Mouse (Mus musculus): Measurements from ENCODE around the gene Slc25a29.

Slc25a29 gene

GRCm38 (mm10) chr12:108834337-108834736, 1.3 kb downstream of the Slc25a29 start:
- no peak for DNase-seq (ENCODE audit: extremely low spot score)

- no peak for DNase-seq (ENCODE audit: extremely low spot score)
Measured at GRCm38 (mm10) chr12:108833408-108833807, 2.3 kb downstream of the Slc25a29 start.

- DNase-seq (ENCODE audit: extremely low spot score), result no peak
Measured at GRCm38 (mm10) chr12:108832851-108833250, 2.8 kb downstream of the Slc25a29 start.

- no peak for DNase-seq (ENCODE audit: extremely low spot score)
Measured at GRCm38 (mm10) chr12:108831966-108832643, 3.6 kb downstream of the Slc25a29 start.

GRCm38 (mm10) chr12:108830358-108830757, 5.3 kb downstream of the Slc25a29 start:
- no peak for DNase-seq (ENCODE audit: extremely low spot score)

- no peak for DNase-seq (ENCODE audit: extremely low spot score)
Measured at GRCm38 (mm10) chr12:108829636-108830035, 6.0 kb downstream of the Slc25a29 start.

GRCm38 (mm10) chr12:108827641-108828040, 8.0 kb downstream of the Slc25a29 start:
- DNase-seq (ENCODE audit: extremely low spot score), result no peak

- DNase-seq (ENCODE audit: extremely low spot score), result no peak
Measured at GRCm38 (mm10) chr12:108826958-108827535, 8.6 kb downstream of the Slc25a29 start.

GRCm38 (mm10) chr12:108826282-108826957, 9.3 kb downstream of the Slc25a29 start:
- no peak for DNase-seq (ENCODE audit: extremely low spot score)

- DNase-seq (ENCODE audit: extremely low spot score), result no peak
Measured at GRCm38 (mm10) chr12:108825561-108826224, 10.0 kb downstream of the Slc25a29 start.

GRCm38 (mm10) chr12:108824225-108824874, 11.3 kb downstream of the Slc25a29 start:
- no peak for DNase-seq (ENCODE audit: extremely low spot score)

GRCm38 (mm10) chr12:108823036-108823435, 12.6 kb downstream of the Slc25a29 start:
- DNase-seq (ENCODE audit: extremely low spot score), result no peak

GRCm38 (mm10) chr12:108820461-108820860, 15.2 kb downstream of the Slc25a29 start:
- no peak for DNase-seq (ENCODE audit: extremely low spot score)

GRCm38 (mm10) chr12:108816569-108816968, 19.1 kb downstream of the Slc25a29 start:
- DNase-seq (ENCODE audit: extremely low spot score), result no peak

GRCm38 (mm10) chr12:108814470-108814869, 21.2 kb downstream of the Slc25a29 start:
- DNase-seq (ENCODE audit: extremely low spot score), result no peak

GRCm38 (mm10) chr12:108812463-108812862, 23.2 kb downstream of the Slc25a29 start:
- no peak for DNase-seq (ENCODE audit: extremely low spot score)

- no peak for DNase-seq (ENCODE audit: extremely low spot score)
Measured at GRCm38 (mm10) chr12:108811133-108811532, 24.6 kb downstream of the Slc25a29 start.

- no peak for DNase-seq (ENCODE audit: extremely low spot score)
Measured at GRCm38 (mm10) chr12:108810309-108810708, 25.4 kb downstream of the Slc25a29 start.

GRCm38 (mm10) chr12:108809771-108810170, 25.9 kb downstream of the Slc25a29 start:
- DNase-seq (ENCODE audit: extremely low spot score), result no peak

GRCm38 (mm10) chr12:108808465-108808864, 27.2 kb downstream of the Slc25a29 start:
- no peak for DNase-seq (ENCODE audit: extremely low spot score)

GRCm38 (mm10) chr12:108804388-108804787, 31.3 kb downstream of the Slc25a29 start:
- no peak for DNase-seq (ENCODE audit: extremely low spot score)

- no peak for DNase-seq (ENCODE audit: extremely low spot score)
Measured at GRCm38 (mm10) chr12:108801613-108802012, 34.1 kb downstream of the Slc25a29 start.

Data from embryo, embryonic 9.5 days (tissue).